Mouse (Mus musculus): ENCODE measurements around the gene Fam57a. TPM values are rescaled to one million over a fixed set of nuclear protein-coding genes. Genes with fewer than 3 reads are reported as not detected.
A peak's percentile ranks its signal among the peaks of the same experiment; 100 is the strongest.

Fam57a gene
- polyA plus RNA-seq, 1 experiment from 2014 or later: 33.2 TPM

- no peak overlapping the region for H3K4me3 ChIP-seq (ENCODE audit: low read depth, low read length)
- no peak overlapping the region for H3K4me2 ChIP-seq (replicated peaks; ENCODE audit: low read depth, low read length)
- H3K27ac ChIP-seq (ENCODE audit: low read depth, low read length): peak overlapping the region; percentile 4; the same call in 1 of the 2 replicates
- ATAC-seq (ENCODE audit: low FRiP score) (no peak), DNase-seq (ENCODE audit: low spot score) (no peak)
- H3K36me3 ChIP-seq (ENCODE audit: control insufficient read depth, insufficient read depth, low read length): no peaks in the 10 kb centered on the region
- H3K4me1 ChIP-seq (replicated peaks; ENCODE audit: control insufficient read depth, insufficient read depth, low read length): peaks cover 33% of the 10 kb centered on the region
- no peaks in the 10 kb centered on the region for H3K27me3 ChIP-seq (ENCODE audit: control insufficient read depth, insufficient read depth, low read length)
- 72% methylated on average over 12 of the region's 12 CpGs for WGBS
- no peak overlapping the region for H3K9ac ChIP-seq (ENCODE audit: low read depth, low read length)
- H3K9me3 ChIP-seq (ENCODE audit: control insufficient read depth, low read length): no peaks in the 10 kb centered on the region
Measured at GRCm38 (mm10) chr11:76261224-76261623, 81.8 kb downstream of the Fam57a start.

DNA sequence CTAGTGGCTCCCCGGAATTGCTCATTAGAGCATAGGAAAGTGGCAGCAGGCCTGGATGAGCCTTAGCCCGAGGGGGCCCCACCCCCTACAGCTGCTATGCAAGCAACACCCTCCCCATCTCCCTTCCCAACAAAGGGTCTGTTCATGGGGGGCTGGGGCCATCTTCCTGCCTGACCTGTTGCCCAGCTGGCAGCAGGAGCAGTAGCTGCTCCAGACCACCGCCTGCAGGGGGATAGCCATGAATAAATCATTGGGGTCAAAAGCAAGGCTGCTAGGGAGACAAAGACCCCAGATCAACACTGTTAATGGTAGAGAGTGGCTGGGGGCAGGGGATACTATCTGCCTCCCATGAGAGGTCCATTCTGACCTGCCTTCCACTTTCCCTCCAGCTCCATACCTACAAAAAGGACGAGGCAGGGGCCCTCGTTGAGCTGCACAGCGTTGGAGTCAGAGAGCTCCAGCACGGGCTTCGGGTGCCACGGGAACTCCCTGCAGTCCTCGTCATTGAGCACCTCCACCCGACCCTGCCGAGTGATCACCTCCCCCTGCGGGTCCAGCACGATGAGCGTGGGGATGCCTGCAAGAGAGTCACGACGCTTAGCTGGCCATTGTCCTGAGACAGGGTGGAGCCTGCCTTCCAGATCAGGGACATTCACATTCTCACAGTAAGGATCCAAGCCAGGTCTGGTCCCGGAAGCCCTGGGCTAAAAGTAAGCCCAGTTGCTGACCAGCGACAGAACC lies 83.3 kb downstream of the Fam57a start:
- H3K4me2 ChIP-seq (replicated peaks; ENCODE audit: low read depth, low read length): peak overlapping the region; percentile 31
- H3K4me3 ChIP-seq (ENCODE audit: low read depth, low read length): no peak overlapping the region
- no peaks in the 10 kb centered on the region for H3K36me3 ChIP-seq (ENCODE audit: control insufficient read depth, insufficient read depth, low read length)
- peak overlapping the region; percentile 49 for H3K9ac ChIP-seq (ENCODE audit: low read depth, low read length)
- H3K27ac ChIP-seq (ENCODE audit: low read depth, low read length): peak overlapping the region; percentile 74
- H3K4me1 ChIP-seq (replicated peaks; ENCODE audit: control insufficient read depth, insufficient read depth, low read length): peaks cover 37% of the 10 kb centered on the region
- peak; percentile 72 for DNase-seq (ENCODE audit: low spot score)
- 5% methylated on average over 19 of the region's 19 CpGs for WGBS
- H3K9me3 ChIP-seq (ENCODE audit: control insufficient read depth, low read length): no peaks in the 10 kb centered on the region
- H3K27me3 ChIP-seq (ENCODE audit: control insufficient read depth, insufficient read depth, low read length): no peaks in the 10 kb centered on the region
- ATAC-seq (ENCODE audit: low FRiP score): peak; percentile 81

Other genes with a start within 250 kb of the Fam57a start
- gene Rph3al, start 241.2 kb upstream of the Fam57a start, polyA plus RNA-seq (2014; fragmentation: Nextera tagmentation; extraction: Ambion mirVana): 1.5 and 2.2 TPM in 2 replicates
- 3.1 and 3.6 TPM in 2 replicates for gene 1700016K19Rik, start 179.8 kb upstream of the Fam57a start, polyA plus RNA-seq (2014; fragmentation: Nextera tagmentation; extraction: Ambion mirVana)
- gene Rflnb, start 151.9 kb upstream of the Fam57a start, polyA plus RNA-seq (2014; fragmentation: Nextera tagmentation; extraction: Ambion mirVana): 12.9 and 14.6 TPM in 2 replicates
- 49.8 and 51.8 TPM in 2 replicates for gene Vps53, start within 50 bp of the Fam57a start, polyA plus RNA-seq (2014; fragmentation: Nextera tagmentation; extraction: Ambion mirVana)
- gene Dbil5, start 37.9 kb downstream of the Fam57a start, polyA plus RNA-seq (2014; fragmentation: Nextera tagmentation; extraction: Ambion mirVana): 0.66 TPM in 1 of 2 replicates, not detected in the other
- gene Gemin4, start 38.0 kb downstream of the Fam57a start, polyA plus RNA-seq (2014; fragmentation: Nextera tagmentation; extraction: Ambion mirVana): 31.4 and 36.8 TPM in 2 replicates
- 21.9 and 22.4 TPM in 2 replicates for gene Mrm3, start 64.0 kb downstream of the Fam57a start, polyA plus RNA-seq (2014; fragmentation: Nextera tagmentation; extraction: Ambion mirVana)
- gene Glod4, start 64.1 kb downstream of the Fam57a start, polyA plus RNA-seq (2014; fragmentation: Nextera tagmentation; extraction: Ambion mirVana): 132 and 140 TPM in 2 replicates
- 40.0 and 45.2 TPM in 2 replicates for gene Nxn, start 219.5 kb downstream of the Fam57a start, polyA plus RNA-seq (2014; fragmentation: Nextera tagmentation; extraction: Ambion mirVana)
- gene Timm22, start 227.3 kb downstream of the Fam57a start, polyA plus RNA-seq (2014; fragmentation: Nextera tagmentation; extraction: Ambion mirVana): 113 and 116 TPM in 2 replicates

Data from hindbrain, embryonic 11.5 days (tissue).